Comparison of ENCODE assay signal across 17 mouse cellular contexts in genomic region chr4:150362858-150363257, GRCm38 (mm10).
DNase-seq lines count a peak whose midpoint lies in the region; ATAC-seq and TF ChIP-seq lines count a peak whose summit lies in the region.
"Had no signal": no experiment of that assay in that cellular context is flagged by ENCODE, and none has a peak within 500 bp of the region (broad histone marks: within the 10 kb centered on the region; RNA-seq: fewer than 3 reads in every experiment).

No protein-coding gene starts in this region.

- no peak for ATAC-seq in kidney, embryonic 15.5 days (replicated peaks; ENCODE audit: low FRiP score)
- ATAC-seq in limb, embryonic 11.5 days (ENCODE audit: insufficient number of reproducible peaks, low FRiP score, low TSS enrichment, low read depth), result no peak
- 0 out of 2 replicates have a peak, but pooled peaks have one; percentile 53 for ATAC-seq in stomach, embryonic 14.5 days (ENCODE audit: insufficient number of reproducible peaks, insufficient read depth, low FRiP score, low read depth)
- no peak for ATAC-seq in hindbrain, postnatal 0 days
- ATAC-seq: CD4-positive, CD25-positive, alpha-beta regulatory T cell, adult 4 months had no signal

- no peak overlapping the region for H3K4me3 ChIP-seq in kidney, embryonic 15.5 days (replicated peaks)
- no peak overlapping the region for H3K4me3 ChIP-seq in limb, embryonic 11.5 days (ENCODE audit: low read depth, low read length)
- no peak overlapping the region for H3K4me3 ChIP-seq in stomach, embryonic 14.5 days (ENCODE audit: low read depth, low read length)
- no peak overlapping the region for H3K4me3 ChIP-seq in hindbrain, postnatal 0 days (ENCODE audit: low read length)
- H3K4me3 ChIP-seq: heart, embryonic 10.5 days; limb, embryonic 15.5 days; midbrain, embryonic 10.5 days had no signal

- no peaks in the 10 kb centered on the region for H3K27me3 ChIP-seq in kidney, embryonic 15.5 days
- no peaks in the 10 kb centered on the region for H3K27me3 ChIP-seq in limb, embryonic 11.5 days (ENCODE audit: control insufficient read depth, insufficient read depth, low read length)
- H3K27me3 ChIP-seq in stomach, embryonic 14.5 days (ENCODE audit: control insufficient read depth, insufficient read depth, low read length), result no peaks in the 10 kb centered on the region
- H3K27me3 ChIP-seq in hindbrain, postnatal 0 days (ENCODE audit: insufficient read depth, low read length), result no peaks in the 10 kb centered on the region
- H3K27me3 ChIP-seq: limb, embryonic 15.5 days had no signal

- no peak overlapping the region for H3K9ac ChIP-seq in kidney, embryonic 15.5 days
- H3K9ac ChIP-seq in limb, embryonic 11.5 days (ENCODE audit: low read length), result no peak overlapping the region
- no peak overlapping the region for H3K9ac ChIP-seq in stomach, embryonic 14.5 days (replicated peaks; ENCODE audit: low read depth, low read length)
- no peak overlapping the region for H3K9ac ChIP-seq in hindbrain, postnatal 0 days (replicated peaks; ENCODE audit: low read length)
- H3K9ac ChIP-seq: hindbrain, embryonic 14.5 days; limb, embryonic 15.5 days had no signal

- H3K36me3 ChIP-seq in kidney, embryonic 15.5 days, result no peaks in the 10 kb centered on the region
- H3K36me3 ChIP-seq in limb, embryonic 11.5 days (ENCODE audit: control insufficient read depth, insufficient read depth, low read length), result no peaks in the 10 kb centered on the region
- H3K36me3 ChIP-seq in stomach, embryonic 14.5 days (ENCODE audit: control insufficient read depth, insufficient read depth, low read length), result no peaks in the 10 kb centered on the region
- no peaks in the 10 kb centered on the region for H3K36me3 ChIP-seq in hindbrain, postnatal 0 days (ENCODE audit: insufficient read depth, low read length)
- H3K36me3 ChIP-seq: limb, embryonic 15.5 days had no signal

- no peaks in the 10 kb centered on the region for H3K9me3 ChIP-seq in kidney, embryonic 15.5 days (replicated peaks)
- H3K9me3 ChIP-seq in limb, embryonic 11.5 days (ENCODE audit: control insufficient read depth, low read length), result no peaks in the 10 kb centered on the region
- no peaks in the 10 kb centered on the region for H3K9me3 ChIP-seq in stomach, embryonic 14.5 days (ENCODE audit: control insufficient read depth, low read depth, low read length)
- H3K9me3 ChIP-seq in hindbrain, postnatal 0 days (ENCODE audit: low read length), result no peaks in the 10 kb centered on the region
- H3K9me3 ChIP-seq: G1E; heart, embryonic 10.5 days; limb, embryonic 15.5 days; midbrain, embryonic 10.5 days had no signal

- TF ChIP-seq CTCF in hindbrain, postnatal 0 days (IDR thresholded peaks at IDR 0.05; ENCODE audit: low read depth), result no peak

- no peak overlapping the region for H3K4me2 ChIP-seq in kidney, embryonic 15.5 days
- 0 out of 2 replicates have a peak overlapping the region, but pooled peaks have one; percentile 2 for H3K4me2 ChIP-seq in limb, embryonic 11.5 days (ENCODE audit: low read depth, severe bottlenecking)
- H3K4me2 ChIP-seq in stomach, embryonic 14.5 days (replicated peaks; ENCODE audit: low read depth, low read length), result no peak overlapping the region; the same call in 1 of the 2 replicates
- H3K4me2 ChIP-seq in hindbrain, postnatal 0 days (ENCODE audit: low read depth, low read length), result no peak overlapping the region
- H3K4me2 ChIP-seq: hindbrain, embryonic 14.5 days; limb, embryonic 15.5 days had no signal

- peaks cover 42% of the 10 kb centered on the region for H3K4me1 ChIP-seq in kidney, embryonic 15.5 days
- H3K4me1 ChIP-seq in limb, embryonic 11.5 days (ENCODE audit: control insufficient read depth, insufficient read depth, low read length), result peaks cover 16% of the 10 kb centered on the region
- H3K4me1 ChIP-seq in stomach, embryonic 14.5 days (ENCODE audit: control insufficient read depth, insufficient read depth, low read length), result peaks cover 17% of the 10 kb centered on the region
- 0 out of 2 replicates have a peak, but pooled peaks cover 9% of the 10 kb centered on the region for H3K4me1 ChIP-seq in hindbrain, postnatal 0 days (ENCODE audit: insufficient read depth, low read length)

- intact Hi-C loops in heart, postnatal 14 days (cut with DNase I), result no loop called here

- peak overlapping the region; percentile 60; the same call in 1 of the 2 replicates for H3K27ac ChIP-seq in kidney, embryonic 15.5 days
- no peak overlapping the region for H3K27ac ChIP-seq in limb, embryonic 11.5 days (replicated peaks; ENCODE audit: low read depth, low read length)
- H3K27ac ChIP-seq in stomach, embryonic 14.5 days (ENCODE audit: low read length), result 0 out of 2 replicates have a peak overlapping the region, but pooled peaks have one; percentile 11
- H3K27ac ChIP-seq in hindbrain, postnatal 0 days, result no peak overlapping the region
- H3K27ac ChIP-seq: midbrain, embryonic 10.5 days had no signal

- DNase-seq in heart, adult 11 months, result peak; percentile 81
- DNase-seq in heart, postnatal 14 days, result no peak
- DNase-seq in kidney, postnatal 14 days, result no peak
- peak; percentile 26 for DNase-seq in limb, embryonic 11.5 days (ENCODE audit: low spot score)
- no peak for DNase-seq in hindbrain, postnatal 0 days (ENCODE audit: low spot score)
- no peak for DNase-seq in urinary bladder, postnatal 4 days (ENCODE audit: low spot score in 2 of 2)
- DNase-seq: cerebellum, adult 8-10 months; right cerebral cortex, adult 18-20 months; thymus, postnatal 4 days had no signal

- WGBS in kidney, embryonic 15.5 days, result 46% methylated on average over 5 of the region's 5 CpGs
- WGBS in limb, embryonic 11.5 days, result 22% methylated on average over 5 of the region's 5 CpGs
- 23% methylated on average over 5 of the region's 5 CpGs for WGBS in stomach, embryonic 14.5 days
- 49% methylated on average over 5 of the region's 5 CpGs for WGBS in hindbrain, postnatal 0 days

Comparison
In these comparisons a context has a peak if more than half of its experiments do, and no peak if none do; other contexts are left out.
1. DNase-seq: peak in heart, adult 11 months (single experiment) and limb, embryonic 11.5 days (single experiment); none in heart, postnatal 14 days (0 of 2), kidney, postnatal 14 days (single experiment), hindbrain, postnatal 0 days (single experiment) and urinary bladder, postnatal 4 days (0 of 2).
2. H3K27ac ChIP-seq: peak in kidney, embryonic 15.5 days (single experiment) and stomach, embryonic 14.5 days (single experiment); none in limb, embryonic 11.5 days (single experiment) and hindbrain, postnatal 0 days (single experiment).